Mouse (Mus musculus): Measurements from ENCODE around the gene Cebpb. TPM values are rescaled to one million over a fixed set of nuclear protein-coding genes. Genes with fewer than 3 reads are reported as not detected.

Cebpb gene
- polyA plus RNA-seq, 1 experiment from 2014 or later, result 27.5 TPM

- Histone ChIP-seq H3K27ac (ENCODE audit: low read depth) (peak overlapping the region; percentile 95; the same call in 1 of the 2 replicates), H3K4me1 (ENCODE audit: insufficient read depth) (peaks cover 43% of the 10 kb centered on the region), H3K27me3 (ENCODE audit: insufficient read depth, low read length) (peaks cover 2% of the 10 kb centered on the region), H3K4me2 (ENCODE audit: low read depth, low read length) (no peak overlapping the region), H3K4me3 (ENCODE audit: low read depth, low read length) (no peak overlapping the region), H3K9ac (replicated peaks) (no peak overlapping the region), H3K36me3 (replicated peaks; ENCODE audit: insufficient read depth, low read length) (peaks cover 19% of the 10 kb centered on the region), H3K9me3 (ENCODE audit: low read length) (no peaks in the 10 kb centered on the region)
- DNase-seq (no peak), ATAC-seq (no peak)
- WGBS (ENCODE audit: insufficient replicate concordance), result 85% methylated on average over 4 of the region's 4 CpGs
- TF ChIP-seq CTCF (IDR thresholded peaks at IDR 0.05; ENCODE audit: low read depth) (no peak), EP300 (IDR thresholded peaks at IDR 0.05; ENCODE audit: low read depth) (no peak)
These were observed 30.7 kb upstream of the Cebpb start for GRCm38 (mm10) chr2:167657973-167658372.

GRCm38 (mm10) chr2:167658712-167659111, 30.0 kb upstream of the Cebpb start:
- no peak overlapping the region for H3K4me3 ChIP-seq (ENCODE audit: low read depth, low read length)
- no peak overlapping the region; the same call in 1 of the 2 replicates for H3K9ac ChIP-seq (replicated peaks)
- DNase-seq, result no peak
- ATAC-seq, result no peak
- peaks cover 19% of the 10 kb centered on the region for H3K36me3 ChIP-seq (replicated peaks; ENCODE audit: insufficient read depth, low read length)
- WGBS (ENCODE audit: insufficient replicate concordance), result 81% methylated on average over 11 of the region's 11 CpGs
- H3K9me3 ChIP-seq (ENCODE audit: low read length), result no peaks in the 10 kb centered on the region
- no peak overlapping the region for H3K27ac ChIP-seq (ENCODE audit: low read depth)
- peak overlapping the region; percentile 98; the same call in 1 of the 2 replicates for H3K4me2 ChIP-seq (ENCODE audit: low read depth, low read length)
- H3K4me1 ChIP-seq (ENCODE audit: insufficient read depth), result peaks cover 43% of the 10 kb centered on the region
- peaks cover 2% of the 10 kb centered on the region for H3K27me3 ChIP-seq (ENCODE audit: insufficient read depth, low read length)
- TF ChIP-seq CTCF (IDR thresholded peaks at IDR 0.05; ENCODE audit: low read depth), result no peak
- TF ChIP-seq EP300 (IDR thresholded peaks at IDR 0.05; ENCODE audit: low read depth), result no peak

GRCm38 (mm10) chr2:167659177-167659846, 29.4 kb upstream of the Cebpb start:
- Histone ChIP-seq H3K4me1 (ENCODE audit: insufficient read depth) (peaks cover 43% of the 10 kb centered on the region), H3K27me3 (ENCODE audit: insufficient read depth, low read length) (peaks cover 2% of the 10 kb centered on the region), H3K4me2 (ENCODE audit: low read depth, low read length) (peak overlapping the region; percentile 98), H3K27ac (ENCODE audit: low read depth) (no peak overlapping the region), H3K36me3 (replicated peaks; ENCODE audit: insufficient read depth, low read length) (peaks cover 14% of the 10 kb centered on the region), H3K4me3 (ENCODE audit: low read depth, low read length) (peak overlapping the region; percentile 75; the same call in 1 of the 2 replicates), H3K9me3 (ENCODE audit: low read length) (no peaks in the 10 kb centered on the region), H3K9ac (replicated peaks) (peak overlapping the region; percentile 84)
- TF ChIP-seq EP300 (IDR thresholded peaks at IDR 0.05; ENCODE audit: low read depth), result no peak
- no peak for TF ChIP-seq CTCF (IDR thresholded peaks at IDR 0.05; ENCODE audit: low read depth)
- DNase-seq, result no peak
- 69% methylated on average over 10 of the region's 10 CpGs for WGBS (ENCODE audit: insufficient replicate concordance)
- ATAC-seq, result no peak

GRCm38 (mm10) chr2:167659847-167660610, 28.7 kb upstream of the Cebpb start:
- 0 out of 2 replicates have a peak, but pooled peaks cover 9% of the 10 kb centered on the region for H3K36me3 ChIP-seq (replicated peaks; ENCODE audit: insufficient read depth, low read length)
- H3K4me2 ChIP-seq (ENCODE audit: low read depth, low read length), result peak overlapping the region; percentile 98
- H3K27me3 ChIP-seq (ENCODE audit: insufficient read depth, low read length), result peaks cover 2% of the 10 kb centered on the region
- no peak for TF ChIP-seq EP300 (IDR thresholded peaks at IDR 0.05; ENCODE audit: low read depth)
- no peak for TF ChIP-seq CTCF (IDR thresholded peaks at IDR 0.05; ENCODE audit: low read depth)
- DNase-seq (no peak), ATAC-seq (no peak)
- no peaks in the 10 kb centered on the region for H3K9me3 ChIP-seq (ENCODE audit: low read length)
- H3K27ac ChIP-seq (ENCODE audit: low read depth), result peak overlapping the region; percentile 52; the same call in 1 of the 2 replicates
- H3K4me3 ChIP-seq (ENCODE audit: low read depth, low read length), result peak overlapping the region; percentile 75
- peaks cover 40% of the 10 kb centered on the region for H3K4me1 ChIP-seq (ENCODE audit: insufficient read depth)
- peak overlapping the region; percentile 84 for H3K9ac ChIP-seq (replicated peaks)
- 41% methylated on average over 13 of the region's 13 CpGs for WGBS (ENCODE audit: insufficient replicate concordance)

- H3K27ac ChIP-seq (ENCODE audit: low read depth), result peak overlapping the region; percentile 52
- peak overlapping the region; percentile 98 for H3K4me2 ChIP-seq (ENCODE audit: low read depth, low read length)
- peaks cover 2% of the 10 kb centered on the region for H3K27me3 ChIP-seq (ENCODE audit: insufficient read depth, low read length)
- peak overlapping the region; percentile 75 for H3K4me3 ChIP-seq (ENCODE audit: low read depth, low read length)
- H3K9me3 ChIP-seq (ENCODE audit: low read length), result no peaks in the 10 kb centered on the region
- TF ChIP-seq CTCF (IDR thresholded peaks at IDR 0.05; ENCODE audit: low read depth) (no peak), EP300 (IDR thresholded peaks at IDR 0.05; ENCODE audit: low read depth) (no peak)
- no peak for ATAC-seq
- H3K36me3 ChIP-seq (replicated peaks; ENCODE audit: insufficient read depth, low read length), result 0 out of 2 replicates have a peak, but pooled peaks cover 9% of the 10 kb centered on the region
- peak overlapping the region; percentile 84 for H3K9ac ChIP-seq (replicated peaks)
- peaks cover 37% of the 10 kb centered on the region for H3K4me1 ChIP-seq (ENCODE audit: insufficient read depth)
- 8% methylated on average over 12 of the region's 12 CpGs for WGBS (ENCODE audit: insufficient replicate concordance)
- no peak for DNase-seq
These were observed 28.1 kb upstream of the Cebpb start for GRCm38 (mm10) chr2:167660611-167660971.

All from liver, postnatal 0 days (tissue).